Mouse (Mus musculus): ENCODE data around the gene Clstn3.
"Not testable (repeated sequence)": the region's sequence is repeated elsewhere in the genome, so short reads cannot be mapped to it uniquely, and the experiment has no call there.

The Clstn3 gene

DNA sequence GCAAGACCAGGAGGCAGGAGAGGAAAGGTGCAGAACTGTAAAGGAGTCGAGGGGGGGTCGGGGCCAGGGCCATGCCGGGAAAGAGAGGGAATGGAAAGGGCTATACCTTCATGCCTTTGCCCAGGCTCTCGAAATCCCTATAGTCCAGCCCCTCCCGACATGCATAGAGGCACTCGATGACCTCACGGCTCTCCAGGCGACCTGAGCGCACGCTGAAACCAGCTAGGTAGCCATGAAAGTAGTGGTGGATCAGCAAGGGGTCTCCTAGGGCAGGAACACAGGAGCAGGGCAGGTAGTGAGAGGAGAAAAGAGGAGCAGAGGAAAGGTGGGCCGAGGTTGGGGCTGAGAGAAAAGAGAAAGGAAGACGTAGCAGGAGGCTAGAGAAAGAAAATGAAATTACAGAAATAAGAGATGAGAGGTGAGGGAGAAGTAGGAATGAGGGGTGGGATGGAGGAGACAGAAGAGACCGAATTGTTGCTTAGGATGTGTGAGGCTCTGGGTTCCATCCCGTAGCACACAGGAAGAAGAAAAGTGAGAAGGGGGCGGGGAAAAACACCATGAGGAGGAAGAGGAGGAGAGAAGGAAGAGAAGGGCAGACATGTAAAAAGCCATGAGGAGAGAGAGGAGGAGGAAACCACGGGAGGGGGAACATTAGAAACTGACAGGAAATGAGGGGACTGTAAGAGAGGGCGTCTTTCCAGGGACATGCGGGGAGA is 14.8 kb downstream of the Clstn3 start:
- in situ Hi-C loops (cut with MboI, MseI) = no loop called here

DNA sequence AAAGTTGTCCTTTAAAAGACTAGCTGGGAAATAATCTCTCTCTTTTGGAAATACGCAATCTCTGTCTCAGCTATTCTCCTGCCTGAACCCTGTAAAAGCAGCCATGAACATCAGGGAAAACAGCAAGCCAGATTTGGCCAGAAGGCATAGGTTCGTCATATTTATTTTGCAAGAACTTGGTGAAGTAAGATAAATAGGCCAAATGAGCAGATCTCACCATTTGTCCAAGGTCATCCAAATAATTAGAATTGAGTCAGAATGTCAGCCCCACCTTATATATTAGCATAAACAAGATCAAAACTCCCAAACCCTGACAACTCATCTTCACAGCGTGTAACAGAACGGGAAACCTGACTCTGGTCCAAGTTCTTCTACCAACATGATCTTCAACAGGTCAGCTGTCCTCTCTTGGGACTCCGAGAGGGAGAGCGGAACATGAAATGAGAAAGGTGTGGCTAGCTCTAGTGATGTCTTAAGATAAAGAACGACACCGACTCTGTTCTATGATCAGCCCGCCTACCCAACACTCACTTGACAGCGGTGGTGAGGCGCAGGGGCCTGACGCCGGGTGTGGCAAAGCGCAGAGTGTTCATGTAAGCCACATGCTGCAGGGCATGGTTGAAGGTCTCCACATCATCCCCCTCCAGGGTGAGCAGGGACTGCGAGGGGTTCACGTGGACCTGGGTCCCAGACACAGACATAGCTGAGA is 15.5 kb downstream of the Clstn3 start:
- in situ Hi-C loops (cut with MboI, MseI) = no loop called here

DNA sequence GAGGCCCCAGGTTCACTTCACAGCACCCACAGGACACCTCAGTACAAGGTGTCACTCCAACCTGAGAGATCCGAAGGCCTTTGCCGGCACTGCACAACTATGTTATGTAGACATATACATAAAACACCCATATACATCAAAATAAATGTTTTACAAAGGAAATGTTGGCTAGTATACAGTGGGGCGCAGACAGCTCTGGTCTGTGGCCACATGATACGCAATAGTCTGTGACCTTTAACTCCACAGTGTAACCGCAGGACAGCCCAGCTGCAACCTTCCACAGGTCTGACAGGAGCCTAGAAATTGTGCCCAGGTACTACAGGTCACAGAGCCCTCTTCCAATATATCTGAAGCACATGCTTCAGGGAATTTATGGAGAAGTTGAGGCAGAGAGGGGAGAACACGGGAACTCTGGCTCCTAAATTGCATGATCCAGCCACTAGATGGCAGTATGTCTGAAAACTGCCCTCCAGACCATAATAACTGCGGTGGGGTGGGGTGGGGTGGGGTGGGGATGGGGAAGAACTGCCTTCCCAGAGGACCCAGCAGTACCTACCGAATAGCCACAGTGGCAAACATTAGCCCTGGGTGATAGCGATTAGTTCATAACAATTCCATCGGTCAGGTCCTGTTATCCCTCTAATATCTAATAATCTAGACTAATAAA is 16.3 kb downstream of the Clstn3 start:
- in situ Hi-C loops (cut with MboI, MseI) = no loop called here

DNA sequence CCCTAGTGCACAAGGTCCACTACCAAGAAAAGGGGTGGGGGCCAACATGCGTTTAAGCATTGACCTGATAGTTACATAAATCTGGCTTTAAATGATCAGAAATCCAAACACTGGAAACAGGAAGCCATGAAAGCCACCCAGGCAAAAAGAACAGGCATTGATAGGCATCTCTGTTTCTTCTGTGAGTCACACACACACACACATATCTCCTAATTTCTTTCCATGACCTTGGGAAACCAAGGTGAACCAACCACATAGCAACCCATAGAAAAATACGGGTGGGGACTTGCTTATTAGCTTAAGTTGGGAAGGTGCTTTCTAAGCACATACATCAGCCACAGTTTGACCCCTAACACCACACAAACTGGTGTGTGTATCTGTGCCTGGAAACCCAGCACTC is 17.2 kb downstream of the Clstn3 start:
- in situ Hi-C loops (cut with MboI, MseI) = no loop called here

DNA sequence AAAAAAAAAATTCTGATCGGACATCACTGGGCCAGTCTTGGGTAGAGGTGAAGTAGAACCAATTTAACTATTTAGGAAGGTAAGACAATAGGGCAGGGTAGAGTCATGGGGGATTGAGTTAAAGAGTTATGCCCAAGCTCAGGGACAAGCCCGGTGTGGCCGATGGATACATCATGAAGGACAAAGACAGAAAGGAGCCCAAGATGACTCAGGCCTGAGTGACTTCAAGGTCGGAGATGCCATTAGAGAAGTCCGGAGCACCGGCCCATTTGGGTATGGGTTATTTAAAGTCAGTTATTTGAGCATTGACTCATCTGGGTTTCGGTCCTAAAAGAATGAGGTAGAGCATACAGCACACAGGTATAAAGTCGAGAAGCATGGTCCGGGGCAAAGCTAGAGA is 18.1 kb downstream of the Clstn3 start:
- in situ Hi-C loops (cut with MboI, MseI) = no loop called here

DNA sequence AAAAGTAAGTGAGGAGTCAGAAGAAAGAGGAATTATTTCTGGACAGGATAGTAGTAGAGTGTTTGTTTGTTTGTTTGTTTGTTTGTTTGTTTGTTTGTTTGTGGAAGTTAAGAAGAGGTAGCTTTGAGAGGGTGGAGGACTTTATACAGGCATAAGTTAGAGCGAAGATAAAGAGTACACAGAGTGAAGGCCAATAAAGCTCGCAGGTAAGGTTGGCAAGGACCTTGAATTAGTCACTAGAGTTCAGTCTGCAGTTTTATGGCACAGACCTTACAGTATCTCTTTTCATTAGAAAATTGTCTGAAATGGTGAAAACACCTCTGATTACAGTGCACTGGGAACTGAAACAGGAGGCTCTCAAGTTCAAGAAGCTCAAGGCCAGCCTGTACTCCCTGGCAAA is 18.6 kb downstream of the Clstn3 start:
- in situ Hi-C loops (cut with MboI, MseI) = no loop called here

DNA sequence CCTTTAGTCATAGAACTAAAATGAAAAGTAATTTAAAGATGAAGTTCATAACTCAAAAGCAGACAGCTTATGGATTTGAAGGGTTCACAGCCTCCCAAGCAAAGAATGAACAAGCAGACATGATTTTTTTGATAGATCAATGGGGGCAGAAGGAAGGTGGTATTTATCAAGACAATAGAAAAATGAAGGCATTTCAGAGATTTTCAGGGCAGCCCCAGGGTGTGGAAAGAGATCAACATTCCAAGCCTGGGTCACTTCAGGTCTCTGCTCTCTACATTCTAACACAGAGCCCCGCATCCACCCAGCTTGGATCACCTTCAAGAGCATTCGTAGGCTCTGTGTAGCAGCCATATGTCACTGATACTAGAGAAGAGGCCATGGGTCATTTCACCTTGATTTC is 21.3 kb downstream of the Clstn3 start:
- in situ Hi-C loops (cut with MboI, MseI) = no loop called here

DNA sequence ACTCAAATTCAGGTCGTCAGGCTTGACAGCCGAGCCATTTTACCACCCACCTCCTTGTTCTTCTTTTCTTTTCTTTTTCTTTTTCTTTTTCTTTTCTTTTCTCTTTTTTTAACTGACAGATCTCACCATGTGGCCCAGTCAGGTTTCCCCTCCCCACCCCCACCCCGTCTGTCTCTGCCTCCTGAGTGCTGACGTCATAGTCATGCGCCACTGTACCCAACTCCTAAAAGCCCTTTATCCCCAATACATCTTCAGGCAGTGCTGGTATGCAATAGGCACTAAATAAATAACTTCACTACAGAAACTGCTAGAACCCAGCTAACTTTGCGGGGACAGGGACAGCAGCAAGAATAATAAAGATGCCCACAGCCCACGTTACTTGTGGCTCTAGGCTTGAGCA is 28.3 kb downstream of the Clstn3 start:
- in situ Hi-C loops (cut with MboI, MseI) = no loop called here

DNA sequence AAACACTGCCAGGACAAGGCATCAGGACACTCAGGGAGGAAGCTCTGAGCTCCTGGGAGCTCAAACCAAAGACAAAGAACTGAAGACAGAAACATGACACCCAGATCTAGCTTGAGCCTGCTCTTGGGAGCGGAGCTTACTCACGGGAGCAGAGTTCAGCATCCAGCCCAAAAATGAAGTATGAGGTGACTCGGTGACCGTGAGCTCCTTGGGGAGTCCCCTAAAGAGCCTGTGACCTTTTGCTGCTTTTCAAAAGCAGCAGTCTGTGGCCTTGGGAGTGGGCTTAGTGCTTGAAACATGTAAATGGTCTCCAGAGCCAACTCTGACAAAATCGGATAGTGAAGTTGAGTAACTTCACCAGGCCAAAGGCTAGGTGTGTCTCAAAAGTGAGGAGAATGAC is 29.4 kb downstream of the Clstn3 start:
- in situ Hi-C loops (cut with MboI, MseI) = no loop called here

DNA sequence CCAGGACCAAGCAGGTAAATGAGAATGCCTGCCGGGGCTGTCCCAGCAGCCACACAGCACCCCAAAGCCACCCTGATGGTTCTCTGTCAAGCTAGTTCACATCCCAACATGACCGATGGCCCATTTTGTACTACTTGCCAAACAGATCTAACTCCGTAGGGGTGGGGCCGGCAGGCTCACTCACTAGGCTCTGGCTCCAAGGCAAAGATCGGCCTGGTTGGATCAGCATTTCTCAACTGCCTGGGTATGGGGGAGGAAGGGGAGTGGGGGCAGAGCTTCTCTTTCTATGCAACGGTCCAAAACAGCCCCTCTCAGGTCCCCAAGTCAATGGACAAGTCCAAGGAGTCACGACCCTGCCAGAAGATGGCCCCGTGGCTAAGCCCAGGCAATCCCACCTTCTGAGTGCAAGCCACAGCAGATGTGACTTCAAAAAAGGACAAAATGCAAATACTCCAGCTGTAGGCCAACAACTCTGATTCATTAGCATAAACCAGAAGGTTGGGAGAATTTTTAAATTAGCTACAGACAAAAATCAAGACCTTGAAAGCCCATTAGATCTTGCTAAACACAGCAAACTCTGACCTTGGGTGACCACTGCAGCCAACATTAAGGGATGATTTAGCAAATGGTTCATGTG is 30.8 kb downstream of the Clstn3 start:
- in situ Hi-C loops (cut with MboI, MseI) = no loop called here

DNA sequence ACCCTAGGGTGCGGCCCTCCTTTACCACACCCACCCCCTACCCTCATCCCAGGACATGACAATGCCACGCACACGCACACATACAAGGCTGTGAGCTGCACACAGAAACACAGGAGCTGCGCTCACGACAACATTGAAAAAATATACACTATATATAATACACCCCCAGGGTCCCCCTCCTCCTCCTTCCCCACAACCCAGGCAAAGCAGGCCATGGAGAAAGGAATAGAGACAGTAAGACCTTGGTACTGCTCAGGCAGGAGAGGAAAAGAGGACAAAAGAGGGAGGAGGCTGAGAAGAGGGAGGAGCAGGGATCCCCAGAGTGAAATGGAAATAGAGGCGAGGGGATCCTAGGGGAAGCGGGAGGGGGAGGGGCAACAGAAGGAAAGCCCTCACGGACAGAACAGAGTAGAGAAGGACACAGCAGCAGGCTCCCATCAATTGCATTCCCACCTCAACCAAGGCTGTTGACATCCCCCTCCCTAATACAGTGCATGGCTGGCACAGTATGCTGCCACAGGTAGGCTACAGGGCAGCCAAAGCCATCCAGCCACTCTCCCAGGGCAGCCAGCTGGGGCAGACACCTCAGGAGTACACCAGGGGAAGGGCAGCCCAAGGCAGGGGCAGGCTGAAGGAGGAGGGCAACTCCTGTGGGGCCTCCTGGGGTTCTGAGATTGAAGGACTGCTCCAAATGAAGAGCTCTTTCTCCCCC is 33.7 kb downstream of the Clstn3 start:
- in situ Hi-C loops (cut with MboI, MseI) = no loop called here

DNA sequence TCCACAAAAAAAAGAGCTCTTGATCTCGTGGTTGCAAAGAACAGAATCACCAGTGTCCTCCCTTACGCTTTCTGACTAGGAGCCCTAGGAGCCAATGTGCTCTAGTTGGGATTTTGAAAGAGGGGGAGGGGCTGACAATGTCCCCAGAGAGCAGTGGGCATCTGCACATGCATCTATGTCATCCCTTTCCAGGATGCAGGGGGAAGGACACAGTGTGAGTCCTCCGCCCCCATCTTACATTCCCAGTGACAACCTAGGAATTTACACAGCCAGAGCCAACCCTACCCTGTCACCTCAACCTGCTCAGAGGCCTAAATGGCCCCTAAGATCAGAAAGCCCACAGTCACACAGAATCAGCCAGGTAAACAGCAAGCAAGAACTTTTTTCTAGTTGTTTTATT is 34.2 kb downstream of the Clstn3 start:
- in situ Hi-C loops (cut with MboI, MseI) = no loop called here

DNA sequence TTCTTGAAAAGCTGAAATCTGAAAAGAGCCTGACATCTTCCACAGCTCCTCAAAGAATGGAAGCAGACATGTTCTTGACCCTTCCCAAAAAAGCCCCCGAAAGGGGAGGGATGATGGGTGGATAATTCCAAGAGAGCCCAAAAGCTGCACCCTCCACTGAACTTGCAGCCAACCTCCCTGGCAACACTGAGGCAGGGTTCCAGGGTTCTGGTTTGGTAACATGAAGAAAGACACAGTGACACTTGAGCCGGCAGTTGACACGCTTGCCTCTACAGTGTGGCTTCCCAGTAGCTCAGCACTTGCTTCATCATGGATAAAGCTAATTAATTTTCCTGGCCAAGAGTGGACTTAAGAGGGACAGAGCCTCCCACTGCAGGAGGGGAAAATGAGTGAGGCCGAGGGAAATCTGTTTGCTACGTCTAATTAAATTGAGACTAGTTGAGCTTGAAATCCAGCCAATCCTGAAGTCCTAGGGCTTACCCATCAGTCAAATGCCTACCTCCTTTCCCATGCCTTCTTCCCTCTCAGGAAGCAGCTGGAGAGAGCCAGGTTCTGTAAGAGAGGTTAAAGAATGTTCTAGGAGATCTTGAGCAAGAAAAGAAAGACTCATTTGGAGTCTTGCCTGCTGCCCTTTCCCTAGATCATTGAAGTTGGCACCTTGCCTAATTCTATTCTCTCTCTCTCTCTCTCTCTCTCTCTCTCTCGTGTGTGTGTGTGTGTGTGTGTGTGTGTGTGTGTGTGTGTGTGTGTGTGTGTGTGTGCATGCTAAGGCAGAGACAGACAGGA is 36.6 kb downstream of the Clstn3 start:
- in situ Hi-C loops (cut with MboI, MseI) = no loop called here

DNA sequence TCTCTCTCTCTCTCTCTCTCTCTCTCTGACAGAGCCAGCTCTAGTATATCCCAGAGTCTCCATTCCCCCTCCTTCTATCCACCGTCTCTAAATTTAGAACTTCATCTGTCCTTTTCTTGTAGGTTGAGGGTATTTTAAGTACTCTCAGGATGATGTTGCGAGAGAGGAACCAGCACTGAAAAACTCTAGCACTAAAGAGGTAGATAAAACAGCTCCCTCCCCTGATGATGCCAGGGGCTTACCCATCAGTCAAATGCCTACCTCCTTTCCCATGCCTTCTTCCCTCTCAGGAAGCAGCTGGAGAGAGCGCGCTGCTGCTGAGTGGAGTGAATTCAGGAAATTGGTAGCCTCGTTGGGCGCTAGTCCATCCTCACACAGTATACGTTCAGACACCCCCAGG is 37.3 kb downstream of the Clstn3 start:
- in situ Hi-C loops (cut with MboI, MseI) = no loop called here

DNA sequence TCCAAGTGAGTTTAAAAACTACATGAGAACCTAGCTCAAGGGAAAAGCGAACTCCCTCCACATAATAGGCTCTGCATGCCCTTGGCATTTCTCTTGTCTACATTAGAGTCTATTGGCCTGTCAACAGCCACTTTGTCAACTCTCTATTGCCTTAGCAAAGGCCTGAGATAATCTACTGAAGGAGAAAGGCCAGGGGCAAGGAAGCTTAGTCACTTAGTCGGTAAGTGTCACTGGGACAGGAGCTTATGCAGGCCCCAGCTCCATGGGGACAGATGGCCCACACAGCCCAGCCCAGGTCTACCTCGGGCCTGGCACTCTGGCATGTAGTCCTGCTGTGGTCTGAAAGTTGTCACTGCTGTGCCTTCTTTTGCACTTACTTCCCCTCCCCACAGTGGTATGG is 38.0 kb downstream of the Clstn3 start:
- in situ Hi-C loops (cut with MboI, MseI) = no loop called here

DNA sequence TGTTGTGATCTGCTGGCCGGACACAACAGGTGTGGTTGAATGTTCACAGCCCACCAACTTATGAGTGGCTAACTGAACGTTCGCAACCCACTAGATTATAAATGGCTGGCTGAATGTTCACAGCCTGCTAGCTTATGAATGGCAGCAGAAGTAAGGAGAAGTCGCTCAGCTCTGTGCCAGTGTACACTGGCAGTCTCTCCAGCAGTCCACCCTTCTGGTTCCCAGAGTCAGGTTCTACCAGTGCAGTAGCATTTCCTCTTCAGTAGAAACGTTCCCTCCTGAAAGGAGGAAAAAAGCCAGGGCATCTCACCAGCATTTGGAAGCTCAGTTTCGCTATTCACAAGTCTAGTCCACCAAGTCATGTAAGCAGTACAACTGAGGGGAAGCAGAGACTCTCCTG is 39.1 kb downstream of the Clstn3 start:
- in situ Hi-C loops (cut with MboI, MseI) = no loop called here

DNA sequence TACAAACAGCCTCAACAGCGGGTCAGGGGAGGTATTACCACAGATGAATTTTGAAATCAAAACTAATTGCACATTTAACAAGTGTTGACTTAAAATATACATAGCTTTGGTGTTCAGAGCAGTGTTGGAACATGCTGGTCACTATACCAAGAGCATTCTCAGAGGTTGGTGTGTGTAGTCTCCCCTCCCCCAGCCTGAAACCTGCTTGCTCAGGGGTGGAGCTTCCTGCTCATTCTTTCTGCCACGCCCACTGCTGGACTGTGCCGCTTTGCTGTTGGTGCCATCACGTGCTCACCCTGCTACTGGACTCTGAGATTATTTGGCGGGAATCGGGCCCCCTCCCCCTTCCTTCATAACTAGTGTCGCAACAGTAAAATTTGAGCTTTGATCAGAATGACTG is 39.6 kb downstream of the Clstn3 start:
- in situ Hi-C loops (cut with MboI, MseI) = not testable (repeated sequence)

DNA sequence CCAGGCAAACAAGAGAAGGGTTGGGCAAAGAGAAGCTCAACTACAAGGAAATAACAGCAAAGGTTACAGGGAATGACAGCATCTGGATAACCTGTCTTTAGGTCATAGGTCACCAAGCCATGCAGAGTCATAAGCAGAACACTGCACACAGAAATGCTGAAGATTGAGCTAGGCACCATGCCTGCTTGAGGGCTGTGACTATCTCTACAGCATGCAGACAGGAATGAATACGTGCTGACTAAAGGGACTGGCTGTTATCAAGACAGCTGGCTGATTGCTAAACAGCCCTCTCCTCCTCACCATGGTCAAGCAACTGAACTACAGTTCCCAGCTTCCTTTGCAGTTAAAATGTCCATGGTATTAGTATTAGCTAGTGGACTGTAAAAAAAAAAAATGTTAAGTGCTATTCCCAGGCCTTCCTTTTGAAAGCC is 40.5 kb downstream of the Clstn3 start:
- in situ Hi-C loops (cut with MboI, MseI) = loop anchor here in 1 of 2 experiments (5.0 kb wide), 1 partner anchor 53 kb away; no protein-coding TSS in a partner anchor

DNA sequence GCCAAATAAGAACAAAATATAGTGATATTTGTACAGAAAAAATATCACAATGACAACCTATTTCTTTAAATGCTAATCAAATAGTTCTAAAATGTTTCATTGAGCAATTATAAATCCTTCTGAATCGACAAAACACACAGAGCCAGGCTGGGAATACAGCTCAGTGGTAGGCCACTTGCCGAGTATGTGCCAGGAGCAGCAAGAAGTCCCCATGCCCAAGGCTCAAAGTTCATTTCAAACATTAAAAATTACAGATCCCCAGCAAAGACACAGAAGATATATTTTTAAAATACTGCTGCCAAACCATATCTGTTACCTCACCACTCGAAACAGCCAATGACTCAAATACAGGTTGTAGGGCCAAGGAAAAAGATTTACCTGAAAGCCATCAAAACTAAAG is 45.9 kb downstream of the Clstn3 start:
- in situ Hi-C loops (cut with MboI, MseI) = loop anchor here in 1 of 2 experiments (10.0 kb wide), 1 partner anchor 806 kb away; no protein-coding TSS in a partner anchor

DNA sequence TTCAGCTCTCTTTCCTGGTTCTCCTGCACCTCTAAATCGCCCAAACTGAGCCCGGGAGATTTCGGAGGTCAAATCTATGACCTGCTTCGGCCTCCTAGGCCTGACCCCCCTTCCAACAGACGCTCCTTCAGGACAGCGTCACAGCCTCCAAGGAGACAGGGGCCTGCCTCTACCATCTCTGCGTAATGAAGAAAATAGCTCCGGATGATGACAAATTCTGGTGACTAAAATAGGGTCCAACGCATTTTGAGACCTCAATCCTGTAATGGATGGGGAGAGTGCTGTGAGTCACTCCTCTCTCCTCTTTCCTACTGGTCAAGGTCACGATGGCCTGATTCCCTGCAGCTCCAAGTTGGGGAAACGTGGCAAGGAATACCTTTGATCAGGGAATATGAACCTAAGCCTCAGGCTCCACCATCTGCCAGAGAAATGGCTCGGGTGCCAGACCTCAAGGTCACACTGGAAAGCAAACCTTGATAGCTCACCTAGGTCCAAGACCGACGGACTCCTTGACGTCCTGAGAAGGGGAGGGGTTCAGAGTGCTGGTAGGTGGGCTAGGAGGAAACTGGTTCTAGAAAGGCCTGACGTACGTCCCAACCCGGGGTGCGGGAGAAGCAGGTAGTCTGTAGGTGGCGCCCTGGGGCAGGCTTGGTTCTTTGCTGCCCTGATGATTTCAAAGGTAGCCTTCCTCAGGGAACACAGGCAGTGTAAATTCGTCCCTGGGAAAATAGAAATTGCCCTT is 49.1 kb downstream of the Clstn3 start:
- in situ Hi-C loops (cut with MboI, MseI) = loop anchor here in 1 of 2 experiments (10.0 kb wide), 1 partner anchor 809 kb away; no protein-coding TSS in a partner anchor
